Mouse (Mus musculus) liver, postnatal 0 days (tissue): ENCODE measurements around the gene Ralgapb.

Experiments
- CTCF ChIP-seq: sonication (generic); IDR thresholded peaks from 2 replicates; pipeline ENCODE4 v1.5.1; 2016; ENCODE audit warnings: antibody characterized with exemption, low read depth
- EP300 ChIP-seq: IDR thresholded peaks from 2 replicates; pipeline ENCODE4 v1.6.1; 2016; ENCODE audit warnings: antibody characterized with exemption, low read depth, mild to moderate bottlenecking

GRCm38 (mm10) chr2:158519071-158519470 lies 109.4 kb downstream of the Ralgapb start:
- no peak for TF ChIP-seq CTCF
- TF ChIP-seq EP300 = no peak
